Mouse (Mus musculus) limb, embryonic 11.5 days (tissue): ENCODE data around the gene Rtl9. TPM values are rescaled to one million over a fixed set of nuclear protein-coding genes. Genes with fewer than 3 reads are reported as not detected.

Source experiments
- ATAC-seq: fragments of 200-750 bp; cut with Nextera tagmentation; 2 replicates; pipeline ENCODE4 v1.8.0; 2017; ENCODE audit warnings: low read depth; ENCODE audit not compliant: insufficient number of reproducible peaks, low FRiP score, low TSS enrichment
- DNase-seq: peaks from one replicate; pipeline ENCODE4 v3.0.0-alpha.2; 2015; ENCODE audit warnings: low spot score
- H3K27ac ChIP-seq: fragments of 300-500 bp; sonication (generic); replicated peaks from 2 replicates; pipeline ENCODE4 v1.5.1; 2014; ENCODE audit warnings: low read depth, mild to moderate bottlenecking, low read length
- H3K27me3 ChIP-seq: fragments of 300-500 bp; sonication (generic); 2 replicates; pipeline ENCODE4 v1.6.1; 2014; ENCODE audit warnings: mild to moderate bottlenecking, low read length, mixed read lengths; ENCODE audit not compliant: control insufficient read depth, insufficient read depth
- H3K36me3 ChIP-seq: fragments of 300-500 bp; sonication (generic); 2 replicates; pipeline ENCODE4 v1.6.1; 2014; ENCODE audit warnings: mild to moderate bottlenecking, low read length, moderate library complexity, mixed read lengths; ENCODE audit not compliant: control insufficient read depth, insufficient read depth
- H3K4me1 ChIP-seq: fragments of 300-500 bp; sonication (generic); 2 replicates; pipeline ENCODE4 v1.6.1; 2014; ENCODE audit warnings: low read length, mixed read lengths; ENCODE audit not compliant: control insufficient read depth, insufficient read depth
- H3K4me2 ChIP-seq: fragments of 300-500 bp; sonication (generic); 2 replicates; pipeline ENCODE4 v1.6.1; 2014; ENCODE audit warnings: low read depth, mild to moderate bottlenecking, moderate library complexity; ENCODE audit not compliant: severe bottlenecking
- H3K4me3 ChIP-seq: fragments of 300-500 bp; sonication (generic); 2 replicates; pipeline ENCODE4 v1.5.1; 2014; ENCODE audit warnings: low read depth, low read length
- H3K9ac ChIP-seq: fragments of 300-500 bp; sonication (generic); 2 replicates; pipeline ENCODE4 v1.6.1; 2014; ENCODE audit warnings: mild to moderate bottlenecking, low read length
- H3K9me3 ChIP-seq: fragments of 300-500 bp; sonication (generic); 2 replicates; pipeline ENCODE4 v1.6.1; 2016; ENCODE audit warnings: low read length; ENCODE audit not compliant: control insufficient read depth
- WGBS: fragments of 180-500 bp; shearing (Covaris S2); extraction: QIAGEN DNeasy Blood & Tissue Kit; methylation state at CpG from one replicate; pipeline ENCODE4 v1.1.7; 2014; 5-methylcytosine and 5-hydroxymethylcytosine counted together
- polyA plus RNA-seq: library from polyadenylated mRNA; unstranded; fragments of >200 nt; fragmentation: Nextera tagmentation; extraction: Ambion mirVana; gene quantifications from 2 replicates; pipeline ENCODE4 v1.2.1, GENCODE M21; 2014

Rtl9 gene
- polyA plus RNA-seq: 0.61 and 0.91 TPM in 2 replicates

- Histone ChIP-seq H3K9me3 (no peaks in the 10 kb centered on the region), H3K4me1 (no peaks in the 10 kb centered on the region), H3K27ac (no peak within 1 kb of the TSS), H3K36me3 (no peaks in the 10 kb centered on the region), H3K4me2 (no peak within 1 kb of the TSS), H3K27me3 (no peaks in the 10 kb centered on the region), H3K4me3 (no peak within 1 kb of the TSS), H3K9ac (no peak within 1 kb of the TSS)
- ATAC-seq (no peak), DNase-seq (peak; percentile 48)
- WGBS: 97% methylated on average over 1 of the region's 1 CpGs
Measured at GRCm38 (mm10) chrX:143099044-143099754, at the start of gene Rtl9. Rtl9 (plus strand) TSS chrX:143099594.

DNA sequence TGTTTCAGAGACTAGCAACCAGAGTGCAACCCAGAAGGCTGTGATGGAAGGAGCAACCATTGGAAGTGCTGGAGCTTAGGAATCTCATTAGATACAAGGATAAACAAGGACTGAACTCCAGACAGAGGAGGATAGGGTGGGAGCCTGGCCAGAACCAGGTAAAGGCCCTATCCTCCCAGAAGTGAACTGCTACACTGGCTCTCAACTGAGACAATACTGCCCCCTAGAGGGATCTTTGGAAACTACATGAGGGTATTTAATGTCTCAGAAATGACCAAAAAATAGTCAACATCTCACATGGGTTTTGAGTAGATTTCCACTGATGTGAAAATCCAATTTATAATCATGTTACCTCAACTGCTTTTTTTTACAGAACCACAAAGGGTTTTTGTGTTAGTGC lies 47.9 kb upstream of the Rtl9 start:
- H3K27me3 ChIP-seq: no peaks in the 10 kb centered on the region
- DNase-seq: no peak

GRCm38 (mm10) chrX:143051921-143052320 lies 47.5 kb upstream of the Rtl9 start:
- DNase-seq (no peak), ATAC-seq (no peak)
- WGBS: 73% methylated on average over 4 of the region's 4 CpGs
- Histone ChIP-seq H3K4me3 (no peak overlapping the region), H3K4me2 (no peak overlapping the region), H3K27ac (no peak overlapping the region), H3K4me1 (no peaks in the 10 kb centered on the region), H3K9ac (no peak overlapping the region), H3K27me3 (no peaks in the 10 kb centered on the region), H3K9me3 (no peaks in the 10 kb centered on the region), H3K36me3 (no peaks in the 10 kb centered on the region)

More for the DNA sequence above, 47.9 kb upstream of the Rtl9 start:
- no peak overlapping the region for H3K4me2 ChIP-seq
- H3K36me3 ChIP-seq: no peaks in the 10 kb centered on the region
- H3K4me1 ChIP-seq: no peaks in the 10 kb centered on the region
- no peak overlapping the region for H3K9ac ChIP-seq
- H3K27ac ChIP-seq: no peak overlapping the region
- ATAC-seq: no peak
- H3K4me3 ChIP-seq: no peak overlapping the region
- no peaks in the 10 kb centered on the region for H3K9me3 ChIP-seq

GRCm38 (mm10) chrX:143058829-143059228 lies 40.6 kb upstream of the Rtl9 start:
- Histone ChIP-seq H3K4me1 (no peaks in the 10 kb centered on the region; the same call in 1 of the 2 replicates), H3K4me2 (0 out of 2 replicates have a peak overlapping the region, but pooled peaks have one; percentile 15), H3K4me3 (no peak overlapping the region), H3K27me3 (peaks cover 2% of the 10 kb centered on the region), H3K9me3 (no peaks in the 10 kb centered on the region), H3K9ac (no peak overlapping the region), H3K36me3 (no peaks in the 10 kb centered on the region), H3K27ac (no peak overlapping the region)
- WGBS: 8% methylated on average over 12 of the region's 12 CpGs
- DNase-seq: peak; percentile 90
- ATAC-seq: peak; percentile 49; the same call in 1 of the 2 replicates

- no peaks in the 10 kb centered on the region for H3K9me3 ChIP-seq
- no peak overlapping the region for H3K4me3 ChIP-seq
- peaks cover 5% of the 10 kb centered on the region for H3K27me3 ChIP-seq
- H3K4me2 ChIP-seq: no peak overlapping the region
- 32% methylated on average over 11 of the region's 11 CpGs for WGBS
- no peak overlapping the region for H3K27ac ChIP-seq
- DNase-seq (peak; percentile 64), ATAC-seq (peak; percentile 40; the same call in 1 of the 2 replicates)
- no peak overlapping the region for H3K9ac ChIP-seq
- no peaks in the 10 kb centered on the region for H3K36me3 ChIP-seq
- H3K4me1 ChIP-seq: no peaks in the 10 kb centered on the region; the same call in 1 of the 2 replicates
Measured at GRCm38 (mm10) chrX:143062641-143063355, 36.6 kb upstream of the Rtl9 start.

DNA sequence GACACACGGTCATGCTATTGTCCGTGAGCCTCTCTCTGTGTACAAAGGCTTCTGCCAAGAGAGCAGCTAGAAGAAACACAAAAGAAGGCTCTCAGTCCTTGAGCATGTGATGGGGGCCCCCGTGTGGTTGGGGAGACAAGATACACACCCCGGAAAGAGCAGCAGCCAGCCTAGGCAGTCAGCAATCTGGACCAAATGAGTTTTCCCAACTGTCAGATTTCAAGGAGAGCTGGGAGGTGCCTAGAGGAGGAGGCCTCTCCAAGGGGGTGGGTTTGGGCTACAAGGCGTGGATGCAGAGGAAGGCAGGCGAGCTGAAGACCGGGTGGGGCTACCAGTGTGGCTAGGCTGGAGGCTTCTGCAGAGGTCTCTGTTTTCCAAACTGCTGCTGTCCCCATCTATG lies 35.6 kb upstream of the Rtl9 start:
- no peak overlapping the region for H3K27ac ChIP-seq
- H3K4me1 ChIP-seq: no peaks in the 10 kb centered on the region; the same call in 1 of the 2 replicates
- H3K4me3 ChIP-seq: no peak overlapping the region
- no peaks in the 10 kb centered on the region for H3K9me3 ChIP-seq
- no peaks in the 10 kb centered on the region for H3K36me3 ChIP-seq
- no peak for DNase-seq
- no peak overlapping the region for H3K4me2 ChIP-seq
- H3K9ac ChIP-seq: no peak overlapping the region
- WGBS: 55% methylated on average over 7 of the region's 7 CpGs
- peaks cover 5% of the 10 kb centered on the region for H3K27me3 ChIP-seq
- no peak for ATAC-seq

DNA sequence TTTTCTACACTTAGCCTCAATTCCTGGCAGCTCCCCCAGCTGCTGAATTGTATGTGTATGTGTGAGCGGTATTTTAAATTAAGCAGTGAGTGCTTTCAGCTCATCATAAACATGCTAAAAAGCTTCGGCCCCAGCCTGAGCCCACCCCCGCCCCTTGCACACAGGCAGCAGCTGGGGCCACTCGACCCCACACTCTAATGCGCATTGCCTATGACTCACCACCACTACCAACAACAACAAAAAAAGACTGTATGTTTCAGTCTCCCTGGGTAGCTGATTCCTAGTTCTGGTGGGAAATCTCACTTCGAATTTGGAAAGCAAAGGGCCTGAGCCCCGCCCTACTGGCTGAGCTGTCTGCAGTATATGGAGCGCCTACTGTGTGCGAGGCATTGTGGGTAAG lies 35.1 kb upstream of the Rtl9 start:
- Histone ChIP-seq H3K4me2 (no peak overlapping the region), H3K27ac (no peak overlapping the region), H3K36me3 (no peaks in the 10 kb centered on the region), H3K4me3 (no peak overlapping the region), H3K9ac (no peak overlapping the region), H3K9me3 (no peaks in the 10 kb centered on the region), H3K4me1 (no peaks in the 10 kb centered on the region; the same call in 1 of the 2 replicates), H3K27me3 (peaks cover 5% of the 10 kb centered on the region)
- DNase-seq (no peak), ATAC-seq (no peak)
- WGBS: 75% methylated on average over 9 of the region's 9 CpGs

- H3K4me1 ChIP-seq: no peaks in the 10 kb centered on the region; the same call in 1 of the 2 replicates
- ATAC-seq (no peak), DNase-seq (no peak)
- H3K9ac ChIP-seq: no peak overlapping the region
- H3K9me3 ChIP-seq: no peaks in the 10 kb centered on the region
- H3K4me3 ChIP-seq: no peak overlapping the region
- H3K27me3 ChIP-seq: peaks cover 2% of the 10 kb centered on the region; the same call in 1 of the 2 replicates
- H3K27ac ChIP-seq: no peak overlapping the region
- no peak overlapping the region for H3K4me2 ChIP-seq
- 48% methylated on average over 17 of the region's 17 CpGs for WGBS
- no peaks in the 10 kb centered on the region for H3K36me3 ChIP-seq
Measured at GRCm38 (mm10) chrX:143066320-143067114, 32.9 kb upstream of the Rtl9 start.
